Mouse (Mus musculus): ENCODE measurements around the gene Hoxd11. TPM values are rescaled to one million over a fixed set of nuclear protein-coding genes. Genes with fewer than 3 reads are reported as not detected.

Gene Hoxd11
- polyA plus RNA-seq, 1 experiment from 2014 or later: not detected

DNA sequence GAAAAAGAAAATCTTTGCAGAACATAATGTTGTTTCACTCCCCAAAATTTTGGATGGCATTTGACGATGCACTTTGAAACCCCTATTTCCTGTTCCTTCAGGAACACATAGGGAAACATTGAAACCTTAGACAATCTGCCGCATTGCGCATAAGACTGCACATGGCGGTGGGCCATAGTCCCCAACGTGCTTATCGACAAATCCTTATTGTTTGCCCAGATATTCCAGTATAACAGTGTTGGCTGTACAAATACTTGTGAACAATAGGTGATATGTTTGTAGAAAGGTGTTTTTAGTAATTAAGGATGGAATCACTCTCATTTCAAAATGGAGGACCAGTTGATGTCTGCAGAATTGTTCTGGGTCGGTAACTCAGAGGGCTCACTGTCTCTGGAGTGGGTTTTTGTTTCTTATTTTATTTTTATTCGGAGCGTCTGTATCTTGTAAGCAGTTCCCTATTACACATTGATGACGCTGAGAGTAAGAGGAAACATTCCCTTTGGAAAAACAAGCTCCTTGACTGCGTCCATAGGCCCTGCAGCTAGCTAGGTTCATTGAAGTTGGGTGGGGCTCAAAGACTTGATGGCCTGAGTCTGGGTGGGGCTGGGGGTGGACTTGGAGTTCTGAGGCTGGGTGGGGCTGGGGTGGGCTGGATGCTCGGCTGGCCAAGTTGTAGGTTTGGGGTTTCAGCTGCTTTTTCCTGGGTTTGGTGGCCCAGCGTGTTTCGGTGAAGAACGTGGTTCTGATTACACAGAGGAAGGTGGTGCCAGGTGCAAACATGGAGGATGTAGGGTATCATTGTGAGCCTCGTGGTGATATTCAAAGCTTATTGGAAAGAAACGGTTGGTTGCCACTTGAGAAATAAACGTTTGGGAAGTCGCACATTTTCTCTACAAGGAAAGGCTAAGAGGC lies 34.1 kb downstream of the Hoxd11 start:
- 4% methylated on average over 19 of the region's 19 CpGs for WGBS
- H3K9me3 ChIP-seq (replicated peaks): no peaks in the 10 kb centered on the region
- H3K4me1 ChIP-seq: peaks cover 11% of the 10 kb centered on the region
- H3K4me3 ChIP-seq: no peak overlapping the region
- no peak for ATAC-seq (ENCODE audit: low FRiP score)
- no peak overlapping the region for H3K9ac ChIP-seq
- H3K36me3 ChIP-seq: no peaks in the 10 kb centered on the region
- no peak overlapping the region for H3K27ac ChIP-seq
- H3K27me3 ChIP-seq: peaks cover 98% of the 10 kb centered on the region
- H3K4me2 ChIP-seq (replicated peaks): no peak overlapping the region

DNA sequence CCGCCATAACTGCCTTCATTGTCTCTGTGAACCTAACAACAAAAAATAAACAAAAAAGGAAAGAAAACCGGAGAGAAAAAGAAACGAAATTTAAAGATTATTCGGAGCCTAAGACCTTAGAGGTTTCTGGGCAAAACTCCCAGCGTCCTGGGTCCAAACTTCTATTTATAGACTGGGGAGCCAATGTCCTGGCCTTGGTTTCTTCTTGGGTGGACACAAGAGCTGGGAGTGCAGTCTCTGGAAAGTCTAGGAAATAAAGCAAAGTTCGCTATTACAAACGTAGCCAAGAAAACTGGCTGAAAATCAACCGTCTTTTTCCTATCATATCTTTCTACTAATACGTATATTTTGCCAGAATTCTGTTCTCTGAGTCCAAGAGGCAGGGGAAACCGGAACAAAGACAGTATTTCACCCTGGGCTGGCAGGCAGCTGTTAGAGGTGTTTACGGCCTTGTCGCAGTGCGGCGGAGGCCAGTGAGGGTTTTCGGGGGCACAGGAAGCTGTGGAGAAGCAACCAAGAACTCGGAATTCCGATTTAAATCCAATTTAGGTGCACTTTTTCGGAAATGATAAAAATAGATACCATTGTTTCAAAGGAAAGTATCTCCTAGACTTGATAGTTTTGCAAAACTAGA lies 34.9 kb downstream of the Hoxd11 start:
- H3K36me3 ChIP-seq: no peaks in the 10 kb centered on the region
- no peak overlapping the region for H3K9ac ChIP-seq
- no peak overlapping the region for H3K4me3 ChIP-seq
- 3% methylated on average over 18 of the region's 18 CpGs for WGBS
- H3K27me3 ChIP-seq: peaks cover 98% of the 10 kb centered on the region
- no peaks in the 10 kb centered on the region for H3K9me3 ChIP-seq (replicated peaks)
- no peak overlapping the region for H3K27ac ChIP-seq
- ATAC-seq (ENCODE audit: low FRiP score): no peak
- peaks cover 11% of the 10 kb centered on the region for H3K4me1 ChIP-seq
- no peak overlapping the region for H3K4me2 ChIP-seq (replicated peaks)

- H3K4me2 ChIP-seq (replicated peaks): no peak overlapping the region
- H3K4me1 ChIP-seq: peaks cover 11% of the 10 kb centered on the region
- no peaks in the 10 kb centered on the region for H3K9me3 ChIP-seq (replicated peaks)
- H3K27me3 ChIP-seq: peaks cover 98% of the 10 kb centered on the region
- no peak overlapping the region for H3K27ac ChIP-seq
- 1% methylated on average over 14 of the region's 14 CpGs for WGBS
- no peak overlapping the region for H3K9ac ChIP-seq
- ATAC-seq (ENCODE audit: low FRiP score): no peak
- H3K36me3 ChIP-seq: no peaks in the 10 kb centered on the region
- no peak overlapping the region for H3K4me3 ChIP-seq
These were observed 35.5 kb downstream of the Hoxd11 start for GRCm38 (mm10) chr2:74714881-74715280.

- Histone ChIP-seq H3K27me3 (peaks cover 98% of the 10 kb centered on the region), H3K4me1 (peaks cover 11% of the 10 kb centered on the region), H3K9me3 (replicated peaks) (no peaks in the 10 kb centered on the region), H3K4me2 (replicated peaks) (peak overlapping the region; percentile 54), H3K9ac (no peak overlapping the region), H3K27ac (no peak overlapping the region), H3K36me3 (no peaks in the 10 kb centered on the region), H3K4me3 (no peak overlapping the region)
- ATAC-seq (ENCODE audit: low FRiP score): peak; percentile 80
- 2% methylated on average over 26 of the region's 26 CpGs for WGBS
These were observed 36.3 kb downstream of the Hoxd11 start for GRCm38 (mm10) chr2:74715504-74716241.

GRCm38 (mm10) chr2:74720384-74720783 lies 41.0 kb downstream of the Hoxd11 start:
- Histone ChIP-seq H3K4me3 (no peak overlapping the region), H3K9me3 (replicated peaks) (no peaks in the 10 kb centered on the region), H3K27ac (no peak overlapping the region), H3K9ac (no peak overlapping the region), H3K36me3 (no peaks in the 10 kb centered on the region), H3K4me2 (replicated peaks) (no peak overlapping the region), H3K27me3 (peaks cover 100% of the 10 kb centered on the region), H3K4me1 (peaks cover 2% of the 10 kb centered on the region; the same call in 1 of the 2 replicates)
- 11% methylated on average over 2 of the region's 2 CpGs for WGBS
- ATAC-seq (ENCODE audit: low FRiP score): no peak

- Histone ChIP-seq H3K4me1 (no peaks in the 10 kb centered on the region), H3K27ac (no peak overlapping the region), H3K9me3 (replicated peaks) (no peaks in the 10 kb centered on the region), H3K4me2 (replicated peaks) (no peak overlapping the region), H3K9ac (no peak overlapping the region), H3K27me3 (peaks cover 100% of the 10 kb centered on the region), H3K36me3 (no peaks in the 10 kb centered on the region), H3K4me3 (no peak overlapping the region)
- 7% methylated on average over 5 of the region's 5 CpGs for WGBS
- no peak for ATAC-seq (ENCODE audit: low FRiP score)
These were observed 41.7 kb downstream of the Hoxd11 start for GRCm38 (mm10) chr2:74720955-74721491.

- Histone ChIP-seq H3K4me3 (no peak overlapping the region), H3K4me2 (replicated peaks) (peak overlapping the region; percentile 49; the same call in 1 of the 2 replicates), H3K36me3 (no peaks in the 10 kb centered on the region), H3K27me3 (peaks cover 100% of the 10 kb centered on the region), H3K9ac (no peak overlapping the region), H3K9me3 (replicated peaks) (no peaks in the 10 kb centered on the region), H3K27ac (no peak overlapping the region), H3K4me1 (no peaks in the 10 kb centered on the region)
- ATAC-seq (ENCODE audit: low FRiP score): no peak
- 3% methylated on average over 6 of the region's 6 CpGs for WGBS
These were observed 42.5 kb downstream of the Hoxd11 start for GRCm38 (mm10) chr2:74721882-74722281.

DNA sequence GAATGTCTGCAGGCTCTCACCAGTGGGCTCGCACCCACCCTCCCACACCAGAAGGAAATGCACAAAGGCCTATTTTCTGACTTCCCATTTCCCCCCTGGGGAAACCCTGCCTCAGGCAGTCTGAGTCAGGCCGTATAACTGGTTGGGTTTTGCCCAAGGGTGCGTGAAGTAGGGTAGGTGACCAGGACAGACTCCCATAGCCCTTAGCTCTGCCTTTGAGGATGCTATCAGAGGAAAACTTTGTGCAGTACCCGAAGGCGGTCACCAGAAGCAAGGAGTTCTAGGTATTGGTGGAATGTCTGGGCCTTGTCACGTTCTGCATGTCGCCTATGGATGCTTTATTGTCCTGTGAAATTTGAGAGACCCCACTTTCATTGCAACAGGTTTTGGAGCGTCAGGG lies 43.6 kb downstream of the Hoxd11 start:
- Histone ChIP-seq H3K27me3 (peaks cover 100% of the 10 kb centered on the region), H3K27ac (no peak overlapping the region), H3K9me3 (replicated peaks) (no peaks in the 10 kb centered on the region), H3K4me3 (peak overlapping the region; percentile 16), H3K4me2 (replicated peaks) (peak overlapping the region; percentile 49), H3K36me3 (no peaks in the 10 kb centered on the region), H3K9ac (0 out of 2 replicates have a peak overlapping the region, but pooled peaks have one; percentile 2), H3K4me1 (no peaks in the 10 kb centered on the region)
- ATAC-seq (ENCODE audit: low FRiP score): no peak
- WGBS: 4% methylated on average over 8 of the region's 8 CpGs

DNA sequence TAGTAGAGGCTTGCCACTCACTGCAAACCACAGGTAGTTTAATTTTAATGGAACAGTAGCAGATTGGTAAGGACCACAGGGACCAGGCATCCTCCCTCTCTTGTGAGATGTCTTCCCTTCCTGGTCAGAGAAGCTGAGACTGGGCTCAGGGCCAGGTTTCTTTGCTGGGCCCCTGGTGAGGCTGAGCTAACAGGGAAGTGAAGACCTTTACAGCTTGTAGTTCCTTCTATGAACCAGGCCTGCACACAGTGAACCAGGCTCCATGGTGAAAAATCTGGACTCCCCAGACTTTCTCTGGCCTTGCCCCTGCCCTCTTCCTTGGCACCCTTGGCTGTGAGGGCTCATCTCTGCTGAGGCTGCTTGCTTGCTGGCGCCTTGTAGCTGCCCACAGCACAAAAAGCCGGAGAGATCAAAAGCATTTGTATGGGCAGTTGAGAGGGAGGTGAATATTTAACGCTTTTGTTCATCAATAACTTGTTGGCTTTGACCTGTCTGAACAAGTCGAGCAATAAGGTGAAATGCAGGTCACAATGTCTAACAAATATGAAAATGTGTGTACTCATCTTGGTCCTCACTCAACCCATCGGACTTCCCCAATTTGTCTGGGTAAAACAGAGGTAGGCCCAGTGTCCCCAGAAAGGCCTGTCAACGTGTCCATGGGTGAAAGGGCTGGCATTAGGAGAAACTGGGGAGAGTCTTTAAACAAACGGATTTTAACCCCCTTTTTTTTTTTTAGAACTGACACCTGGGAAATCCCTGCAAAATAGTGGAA lies 45.1 kb downstream of the Hoxd11 start:
- Histone ChIP-seq H3K27ac (peak overlapping the region; percentile 52), H3K9me3 (replicated peaks) (no peaks in the 10 kb centered on the region), H3K4me3 (peak overlapping the region; percentile 16), H3K9ac (peak overlapping the region; percentile 53), H3K4me1 (no peaks in the 10 kb centered on the region), H3K4me2 (replicated peaks) (peak overlapping the region; percentile 49), H3K27me3 (peaks cover 99% of the 10 kb centered on the region), H3K36me3 (no peaks in the 10 kb centered on the region)
- WGBS: 9% methylated on average over 7 of the region's 7 CpGs
- ATAC-seq (ENCODE audit: low FRiP score): no peak

DNA sequence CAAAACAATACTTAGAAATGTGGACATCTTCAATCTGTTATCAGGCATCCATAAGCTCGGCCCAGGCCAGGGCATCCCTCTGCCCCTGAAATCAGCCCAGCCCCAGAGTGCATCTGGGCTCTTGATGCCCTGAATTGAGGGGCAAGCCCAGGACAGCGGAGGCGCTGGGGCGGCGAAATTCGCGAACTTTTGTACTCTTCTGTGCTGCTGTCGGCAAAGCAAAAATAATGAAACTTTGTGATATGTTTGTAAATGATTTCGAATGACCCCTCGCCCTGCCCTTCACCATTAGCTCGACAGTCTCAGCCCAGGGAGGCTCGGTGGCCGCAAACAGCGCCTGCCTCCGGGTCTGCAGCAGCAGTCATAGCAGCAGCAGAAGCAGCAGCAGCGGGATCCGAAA lies 45.8 kb downstream of the Hoxd11 start:
- whole genome bisulfite sequencing: 2% methylated on average over 17 of the region's 17 CpGs
- Histone ChIP-seq H3K9ac (peak overlapping the region; percentile 53), H3K9me3 (replicated peaks) (no peaks in the 10 kb centered on the region), H3K27me3 (peaks cover 97% of the 10 kb centered on the region), H3K4me1 (no peaks in the 10 kb centered on the region), H3K36me3 (no peaks in the 10 kb centered on the region), H3K27ac (peak overlapping the region; percentile 85; the same call in 1 of the 2 replicates), H3K4me2 (replicated peaks) (peak overlapping the region; percentile 49), H3K4me3 (peak overlapping the region; percentile 49)
- no peak for ATAC-seq (ENCODE audit: low FRiP score)

GRCm38 (mm10) chr2:74726551-74726950 lies 47.2 kb downstream of the Hoxd11 start, which contains the start of gene Gm28230:
TSS of gene Gm28230 (plus strand) at chr2:74726728.
- H3K27me3 ChIP-seq: peaks cover 96% of the 10 kb centered on the region

More at GRCm38 (mm10) chr2:74726551-74726950, 47.2 kb downstream of the Hoxd11 start, which contains the start of gene Gm28230:
- Histone ChIP-seq H3K4me1 (no peaks in the 10 kb centered on the region), H3K36me3 (no peaks in the 10 kb centered on the region), H3K4me3 (peak within 1 kb of the TSS; percentile 49), H3K27ac (peak within 1 kb of the TSS; percentile 85), H3K9me3 (replicated peaks) (no peaks in the 10 kb centered on the region), H3K4me2 (replicated peaks) (peak within 1 kb of the TSS; percentile 49), H3K9ac (peak within 1 kb of the TSS; percentile 73)
- no peak; the same call in 1 of the 2 replicates for ATAC-seq (ENCODE audit: low FRiP score)
- 5% methylated on average over 5 of the region's 5 CpGs for WGBS
